Mouse (Mus musculus): ENCODE results near the gene Med14. TPM values are rescaled to one million over a fixed set of nuclear protein-coding genes. Genes with fewer than 3 reads are reported as not detected.

Med14 gene
- polyA plus RNA-seq, 1 experiment: 7.8 TPM

DNA sequence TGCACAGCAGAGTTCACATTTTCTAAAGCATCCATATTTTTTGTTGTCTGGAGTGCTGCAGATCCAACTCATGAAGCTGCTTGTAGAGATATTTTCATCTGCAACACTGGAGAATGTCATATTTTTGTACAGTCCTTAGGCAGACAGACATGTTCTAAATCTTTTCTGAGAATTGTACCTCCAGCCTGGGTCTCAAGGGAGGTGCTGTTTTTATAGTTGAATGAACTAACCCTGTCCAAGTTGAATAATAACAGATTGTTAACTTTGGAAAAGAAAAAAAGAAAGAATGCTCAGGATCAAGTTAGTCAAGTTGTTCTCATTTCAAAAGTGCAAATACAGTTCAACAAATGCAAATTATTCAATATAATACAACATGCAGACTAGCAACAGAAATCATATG is 21.5 kb downstream of the Med14 start:
- no peak for TF ChIP-seq GATA1 (IDR thresholded peaks at IDR 0.05; ENCODE audit: low read length)

GRCm38 (mm10) chrX:12716036-12716435 is 45.8 kb downstream of the Med14 start:
- TF ChIP-seq GATA1 (IDR thresholded peaks at IDR 0.05; ENCODE audit: low read length): no peak

DNA sequence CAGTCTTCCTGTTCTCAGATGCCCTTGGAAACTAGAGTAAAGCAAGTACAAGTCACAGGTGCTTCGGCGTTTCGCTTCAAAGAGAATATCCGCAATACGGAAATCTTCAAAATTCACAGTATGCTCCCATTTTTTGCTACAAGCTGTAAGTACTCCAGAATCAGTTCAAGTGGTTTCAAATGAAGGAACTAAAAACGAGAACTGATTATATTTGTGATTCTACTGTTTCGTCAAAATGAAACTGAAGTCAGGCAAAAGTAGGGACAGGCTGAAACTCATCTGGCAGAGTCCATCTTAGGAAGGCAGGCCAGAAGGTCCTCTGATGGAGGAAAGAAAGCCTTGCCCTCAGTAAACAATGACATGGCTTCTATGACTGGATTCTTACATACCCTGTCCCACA is 48.1 kb downstream of the Med14 start:
- TF ChIP-seq GATA1 (IDR thresholded peaks at IDR 0.05; ENCODE audit: low read length): no peak

DNA sequence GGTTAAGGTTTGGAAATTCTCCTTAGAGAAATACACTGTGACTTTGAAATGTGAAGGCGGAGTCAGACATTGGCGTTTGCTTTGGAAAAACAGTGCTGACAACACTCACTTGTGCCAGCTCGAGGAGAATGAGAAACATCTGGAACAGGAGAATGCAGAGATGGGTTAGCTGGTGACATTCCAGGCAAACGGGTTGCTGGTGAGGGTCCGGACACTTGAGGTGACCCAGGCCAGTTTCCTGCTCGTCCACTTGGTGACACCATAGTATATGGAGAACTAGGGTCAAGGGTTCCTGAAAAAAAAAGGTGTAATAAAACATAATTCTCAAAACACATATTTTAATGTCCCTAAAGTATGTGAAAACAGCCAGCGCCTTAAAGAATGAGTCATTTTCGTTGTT is 75.0 kb downstream of the Med14 start:
- no peak for TF ChIP-seq GATA1 (IDR thresholded peaks at IDR 0.05; ENCODE audit: low read length)

- no peak for TF ChIP-seq GATA1 (IDR thresholded peaks at IDR 0.05; ENCODE audit: low read length)
These were observed 75.8 kb downstream of the Med14 start for GRCm38 (mm10) chrX:12686071-12686470.

GRCm38 (mm10) chrX:12677396-12677795 is 84.5 kb downstream of the Med14 start:
- TF ChIP-seq GATA1 (IDR thresholded peaks at IDR 0.05; ENCODE audit: low read length): no peak

DNA sequence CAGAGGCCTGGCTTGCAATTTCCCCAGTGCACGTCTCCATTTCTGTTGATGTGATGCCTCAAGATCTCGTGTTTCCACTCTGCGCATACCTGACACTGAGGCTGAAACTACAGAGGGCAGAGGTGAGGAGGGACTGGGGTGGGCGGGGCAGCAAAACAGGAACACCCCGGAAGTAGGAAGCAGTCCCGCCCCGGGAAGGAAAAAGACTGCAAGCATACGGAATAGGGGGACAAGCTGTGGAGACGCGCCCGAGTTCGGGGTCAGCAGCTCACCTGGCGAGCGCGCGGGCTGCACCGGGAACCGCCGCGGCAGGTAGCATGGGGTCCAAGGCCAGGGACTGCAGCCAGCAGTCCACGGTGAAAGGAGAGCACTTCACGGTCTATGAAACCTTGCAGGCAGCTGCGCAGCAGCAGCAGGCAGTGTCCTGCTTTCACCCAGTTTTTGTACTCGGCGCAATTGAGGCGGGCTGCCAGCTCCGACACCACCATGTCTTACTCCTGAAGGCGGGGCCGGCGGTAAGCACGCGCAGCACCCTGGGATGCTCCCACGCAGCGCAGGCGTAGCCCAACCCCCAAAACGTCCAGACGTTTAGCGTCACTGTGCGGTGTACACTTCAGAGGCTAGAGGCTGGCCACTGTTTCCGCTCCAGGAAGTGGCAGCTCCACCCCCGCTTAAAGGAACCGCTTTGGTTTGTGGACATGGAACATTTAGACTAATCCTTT is 88.7 kb downstream of the Med14 start, which contains the start of gene 1810030O07Rik:
TSS of gene 1810030O07Rik (minus strand) at position 615 of the 722 bp plus-strand sequence.
- TF ChIP-seq GATA1 (IDR thresholded peaks at IDR 0.05; ENCODE audit: low read length): no peak

- no peak for TF ChIP-seq GATA1 (IDR thresholded peaks at IDR 0.05; ENCODE audit: low read length)
These were observed 108.0 kb downstream of the Med14 start for GRCm38 (mm10) chrX:12653879-12654278.

- TF ChIP-seq GATA1 (IDR thresholded peaks at IDR 0.05; ENCODE audit: low read length): no peak
These were observed 110.0 kb downstream of the Med14 start for GRCm38 (mm10) chrX:12651906-12652305.

DNA sequence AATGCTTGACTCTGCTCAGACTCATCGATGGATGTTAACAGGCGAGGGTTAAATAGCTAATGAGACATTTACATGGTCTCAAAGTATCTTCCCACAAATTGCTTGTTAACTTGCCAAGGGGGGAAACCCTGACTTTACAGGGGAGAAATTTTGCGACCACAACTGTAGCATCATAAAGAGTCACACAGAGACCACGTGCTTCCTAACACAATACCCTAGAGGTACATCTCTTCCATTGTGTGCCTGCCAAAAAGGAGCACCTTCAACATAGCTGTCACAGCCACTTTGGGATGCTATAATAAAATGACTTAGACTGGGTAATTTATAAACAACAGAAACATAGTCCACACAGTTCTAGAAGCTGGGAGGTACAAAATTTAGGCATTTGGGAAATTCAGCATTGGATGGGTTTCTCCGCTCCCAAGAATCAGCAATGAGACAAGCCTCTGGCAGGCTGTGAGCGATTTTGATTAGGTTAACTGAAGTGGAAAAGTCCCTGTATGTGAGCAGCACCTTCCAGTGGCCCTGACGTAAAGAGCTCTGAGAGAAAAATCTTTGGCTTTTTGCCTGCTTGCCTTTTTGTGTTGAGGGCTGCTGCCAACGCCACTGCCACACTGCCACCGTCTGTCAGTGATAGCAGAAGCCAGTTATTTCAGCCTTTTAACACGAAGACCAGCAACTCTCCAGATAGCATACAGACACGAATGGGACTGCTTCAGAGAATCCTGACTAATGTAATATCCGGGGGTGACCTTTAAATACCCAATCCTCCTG is 116.2 kb downstream of the Med14 start:
- no peak for TF ChIP-seq GATA1 (IDR thresholded peaks at IDR 0.05; ENCODE audit: low read length)

DNA sequence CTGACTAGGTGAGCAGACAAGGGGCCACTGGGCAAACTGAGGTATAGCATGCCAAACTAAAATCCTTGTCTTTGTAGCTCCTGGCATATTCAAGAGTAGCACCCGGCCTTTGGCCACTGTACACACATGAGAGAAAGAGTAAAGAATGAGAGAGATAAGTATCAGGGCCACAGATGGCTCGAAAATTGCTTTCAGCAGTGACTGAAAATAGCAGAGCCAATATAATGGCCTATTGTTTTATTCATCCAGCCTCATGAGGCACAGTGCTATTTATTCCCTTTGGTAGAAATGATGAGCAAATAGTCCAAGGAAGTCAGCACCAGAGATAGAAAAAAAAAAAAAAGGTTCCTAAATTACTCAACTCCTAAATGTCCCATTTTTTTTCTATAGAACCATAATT is 116.9 kb downstream of the Med14 start:
- TF ChIP-seq GATA1 (IDR thresholded peaks at IDR 0.05; ENCODE audit: low read length): no peak

Other genes with a start within 250 kb of the Med14 start
- gene Atp6ap2, start 174.3 kb downstream of the Med14 start, polyA plus RNA-seq (2012): 0.83 and 1.0 TPM in 2 replicates
- 3.9 and 4.5 TPM in 2 replicates for gene 1810030O07Rik, start 88.4 kb downstream of the Med14 start, polyA plus RNA-seq (2012)